Mouse (Mus musculus): ENCODE results near the gene Gm13697. TPM values are rescaled to one million over a fixed set of nuclear protein-coding genes. Genes with fewer than 3 reads are reported as not detected.

Gm13697 gene
- polyA plus RNA-seq, 1 experiment from 2014 or later: not detected

Other genes starting within 250 kb of the Gm13697 start
- 62.9 and 66.2 TPM in 2 replicates for gene Fam171b, start 172.1 kb upstream of the Gm13697 start, polyA plus RNA-seq (2016; fragmentation: Nextera tagmentation; extraction: Ambion mirVana)
- not detected in 2 replicates for gene Zswim2, start 43.5 kb upstream of the Gm13697 start, polyA plus RNA-seq (2016; fragmentation: Nextera tagmentation; extraction: Ambion mirVana)
- not detected in 2 replicates for gene Gm13698, start 29.1 kb upstream of the Gm13697 start, polyA plus RNA-seq (2016; fragmentation: Nextera tagmentation; extraction: Ambion mirVana)
- gene Gm13693, start 23.2 kb upstream of the Gm13697 start, polyA plus RNA-seq (2016; fragmentation: Nextera tagmentation; extraction: Ambion mirVana): not detected in 2 replicates
- gene Gm13695, start 17.4 kb upstream of the Gm13697 start, polyA plus RNA-seq (2016; fragmentation: Nextera tagmentation; extraction: Ambion mirVana): not detected in 2 replicates
- gene Gm13696, start 11.6 kb upstream of the Gm13697 start, polyA plus RNA-seq (2016; fragmentation: Nextera tagmentation; extraction: Ambion mirVana): not detected in 2 replicates
- not detected in 2 replicates for gene Gm13694, start 5.8 kb upstream of the Gm13697 start, polyA plus RNA-seq (2016; fragmentation: Nextera tagmentation; extraction: Ambion mirVana)
- not detected in 2 replicates for gene Gm13691, start 5.8 kb downstream of the Gm13697 start, polyA plus RNA-seq (2016; fragmentation: Nextera tagmentation; extraction: Ambion mirVana)